Mouse (Mus musculus) bone marrow macrophage, adult 2 months (primary cell): ENCODE results near the gene Trim46.

Experiments used
- CTCF ChIP-seq: IDR thresholded peaks from 2 replicates; pipeline ENCODE4 v1.5.1; 2012; ENCODE audit warnings: low read depth, mild to moderate bottlenecking, low read length, moderate library complexity
- POLR2A ChIP-seq: IDR thresholded peaks from 2 replicates; pipeline ENCODE4 v1.6.1; 2012; ENCODE audit warnings: mild to moderate bottlenecking, low read depth, low read length, borderline replicate concordance

GRCm38 (mm10) chr3:89206695-89207094 is 39.4 kb downstream of the Trim46 start:
- TF ChIP-seq CTCF: no peak
- no peak for TF ChIP-seq POLR2A
